Mouse (Mus musculus) adrenal gland, adult 8-10 months (tissue): ENCODE measurements around the gene Dnajb13. TPM values are rescaled to one million over a fixed set of nuclear protein-coding genes. Genes with fewer than 3 reads are reported as not detected.

Experiments
- DNase-seq: peaks from one replicate; pipeline ENCODE4 v3.0.0; 2022
- total RNA-seq, 4 experiments: library from RNA; stranded (reverse); gene quantifications; 2 replicates each; pipeline ENCODE4 v1.2.4; 2022

Gene Dnajb13
- total RNA-seq, result under 1 TPM; 0.20 to 0.89 (median 0.42) TPM

DNA sequence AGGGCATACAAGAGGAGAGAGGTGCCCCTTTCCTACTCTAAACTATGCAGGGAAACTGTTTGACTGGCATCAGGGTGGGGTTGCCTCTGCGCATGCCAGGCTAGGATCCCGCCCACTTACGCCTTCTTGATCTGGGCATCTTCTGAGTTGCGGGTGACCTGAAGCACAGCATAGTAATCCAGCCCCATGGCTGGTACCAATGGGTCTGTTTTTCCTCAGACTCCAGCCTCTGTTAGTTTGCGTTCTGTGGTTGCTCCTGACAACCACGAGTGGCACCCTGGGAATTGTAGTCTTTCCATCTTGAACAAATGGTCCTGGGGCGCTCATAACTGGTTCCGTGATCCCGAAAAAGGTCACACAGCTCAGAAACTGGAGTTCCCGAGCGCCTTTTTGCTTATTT, at the start of gene Dnajb13:
Dnajb13 (minus strand) TSS at position 388 of the 400 bp plus-strand sequence.
- no peak for DNase-seq

- no peak for DNase-seq
Measured at GRCm38 (mm10) chr7:100561861-100562587, 47.3 kb upstream of the Dnajb13 start.

DNA sequence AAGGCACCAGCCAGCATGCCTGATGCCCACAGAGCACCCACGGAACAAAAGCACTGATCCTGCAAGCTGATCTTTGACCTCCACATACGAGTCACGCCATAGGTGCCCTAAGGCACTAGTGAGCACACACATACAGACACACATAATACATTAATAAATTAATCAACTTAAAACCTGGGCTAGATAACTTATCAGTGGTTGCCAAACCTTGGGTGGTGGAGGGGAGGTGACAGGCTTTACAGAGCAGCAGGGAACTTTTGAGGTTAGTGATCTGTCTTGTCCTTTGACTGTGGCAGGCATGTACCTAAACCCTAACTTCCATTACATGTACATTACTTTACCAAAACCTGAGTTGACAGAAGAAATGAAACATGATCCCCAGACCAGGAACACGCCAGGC, 44.6 kb upstream of the Dnajb13 start:
- no peak for DNase-seq

- peak; percentile 18 for DNase-seq
Measured at GRCm38 (mm10) chr7:100557241-100557640, 42.5 kb upstream of the Dnajb13 start.

- no peak for DNase-seq
Measured at GRCm38 (mm10) chr7:100555431-100555951, 40.7 kb upstream of the Dnajb13 start.

DNA sequence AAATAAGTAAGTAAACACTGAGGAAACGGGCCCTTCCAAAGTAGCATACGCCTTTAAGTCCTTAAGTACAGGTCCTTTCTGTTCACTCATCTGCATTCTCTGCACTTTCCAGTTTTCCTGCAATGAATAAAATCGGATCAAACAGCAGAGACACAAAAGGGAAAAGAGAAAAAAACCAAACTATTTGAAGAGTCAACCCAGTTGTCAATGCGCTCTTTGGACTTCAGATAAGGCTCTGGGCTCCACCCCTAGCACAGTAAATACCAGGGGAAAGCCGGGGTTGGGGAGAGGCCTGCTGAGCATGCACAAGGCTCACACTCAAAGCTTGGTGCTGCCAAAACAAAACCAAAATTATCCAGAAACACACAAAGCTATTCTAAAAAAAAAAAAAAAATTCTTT, 40.2 kb upstream of the Dnajb13 start:
- no peak for DNase-seq

DNA sequence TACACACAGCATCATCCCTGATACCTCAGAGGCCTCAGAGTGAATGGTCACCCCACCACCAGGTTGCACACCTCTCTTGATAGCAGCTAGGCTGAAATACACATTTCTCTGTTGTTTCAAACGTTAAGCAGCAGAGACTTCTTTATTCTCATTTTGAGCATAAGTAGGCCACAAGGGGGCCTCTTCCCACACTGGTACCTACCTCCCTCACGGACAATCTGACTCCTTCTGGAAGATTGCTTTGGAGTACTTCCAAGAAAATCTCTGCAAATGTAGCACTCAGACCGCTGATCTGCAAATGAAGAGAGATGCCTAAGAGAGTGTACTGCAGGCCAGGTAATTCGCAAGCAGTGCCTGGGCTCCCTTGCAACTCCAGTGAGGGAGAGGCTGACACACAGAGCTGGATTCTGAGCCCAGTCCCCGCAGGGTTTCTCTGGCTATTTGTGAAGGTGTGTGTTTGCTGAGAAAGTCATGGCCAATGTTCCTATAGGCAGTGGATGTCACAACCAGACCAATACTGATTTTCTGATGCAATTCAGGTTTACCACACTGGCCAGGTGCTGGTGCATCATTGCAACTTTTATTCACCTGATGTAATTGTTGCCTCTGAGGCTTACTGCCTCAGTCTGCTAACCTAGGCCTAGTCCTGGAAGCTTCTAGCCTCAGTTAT, 35.7 kb upstream of the Dnajb13 start:
- DNase-seq, result no peak

GRCm38 (mm10) chr7:100549796-100550195, 35.0 kb upstream of the Dnajb13 start:
- DNase-seq, result no peak

GRCm38 (mm10) chr7:100547631-100548030, 32.9 kb upstream of the Dnajb13 start:
- DNase-seq, result peak; percentile 73

DNA sequence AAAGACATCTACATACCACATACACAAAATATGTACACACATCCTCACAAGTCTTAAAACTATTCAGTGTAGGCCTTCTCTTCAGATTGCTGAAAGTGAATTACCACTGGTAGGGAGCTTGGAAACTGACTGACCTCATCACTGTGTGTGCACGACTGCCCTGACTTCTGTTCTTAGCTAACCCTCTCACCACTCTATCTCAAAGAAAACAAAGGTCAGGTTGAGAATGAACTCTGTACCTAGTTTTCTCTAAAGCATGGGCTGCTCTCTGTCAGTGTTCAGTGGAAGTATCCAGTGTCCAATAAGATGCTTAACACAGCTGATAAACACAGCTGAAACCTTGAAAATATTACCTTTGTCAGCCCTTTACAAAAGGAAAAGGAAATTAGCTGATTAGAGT, 29.7 kb upstream of the Dnajb13 start:
- DNase-seq, result no peak

- DNase-seq, result no peak
Measured at GRCm38 (mm10) chr7:100539516-100539915, 24.8 kb upstream of the Dnajb13 start.

DNA sequence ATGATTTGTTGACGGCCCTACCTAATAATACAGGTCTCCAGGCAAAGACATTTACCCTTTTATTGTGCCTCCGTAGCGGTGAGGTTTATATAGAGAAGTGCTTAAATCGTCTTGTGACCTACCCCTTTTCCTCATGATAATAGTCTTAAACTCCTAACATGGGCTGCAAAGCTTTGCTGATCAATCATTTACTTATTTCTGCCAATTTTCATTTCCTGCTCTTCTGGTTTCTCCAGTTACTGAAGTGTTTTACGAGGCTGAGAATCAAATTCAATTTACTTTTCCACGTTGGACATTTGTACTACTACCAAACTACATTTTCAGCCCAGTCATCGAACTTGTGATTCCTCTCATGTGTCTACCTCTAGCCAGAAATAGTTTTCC, 22.8 kb upstream of the Dnajb13 start:
- no peak for DNase-seq

DNA sequence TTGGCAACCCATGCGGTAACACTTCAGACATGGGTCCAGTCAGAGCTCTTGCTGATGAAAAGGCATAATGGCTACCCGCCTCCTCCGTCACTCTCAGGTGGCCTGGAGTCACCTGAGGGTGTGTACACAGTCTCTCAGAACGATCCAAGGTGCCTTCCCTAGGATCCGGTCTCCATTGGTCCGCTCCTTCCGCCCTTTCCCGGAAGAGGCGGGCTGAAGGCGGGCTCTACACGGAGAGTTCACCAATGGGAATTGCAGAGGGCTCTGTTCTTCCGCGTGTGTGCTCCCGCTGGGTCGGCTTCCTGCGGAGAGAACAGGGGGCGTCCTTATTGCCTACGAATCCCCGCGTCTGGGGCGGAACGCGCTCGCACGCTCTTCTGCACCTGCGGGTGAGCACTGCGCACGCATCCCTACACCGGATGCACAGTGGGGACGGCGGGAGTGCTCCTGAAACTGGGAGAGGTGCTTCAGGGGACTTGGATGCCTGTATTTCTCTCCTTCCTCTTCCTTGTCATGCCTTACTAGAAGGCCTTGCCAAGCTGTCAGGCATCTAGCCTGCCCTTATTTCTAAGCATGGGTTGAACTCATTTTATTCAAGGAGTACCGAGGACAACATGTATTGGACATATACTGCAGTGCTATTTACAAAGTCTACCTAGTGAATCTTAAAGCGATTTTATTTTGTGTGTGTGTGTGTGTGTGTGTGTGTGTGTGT, 22.2 kb upstream of the Dnajb13 start, which contains the start of gene Coa4:
Coa4 (plus strand) TSS at position 268 of the 715 bp plus-strand sequence.
- DNase-seq, result peak; percentile 78

DNA sequence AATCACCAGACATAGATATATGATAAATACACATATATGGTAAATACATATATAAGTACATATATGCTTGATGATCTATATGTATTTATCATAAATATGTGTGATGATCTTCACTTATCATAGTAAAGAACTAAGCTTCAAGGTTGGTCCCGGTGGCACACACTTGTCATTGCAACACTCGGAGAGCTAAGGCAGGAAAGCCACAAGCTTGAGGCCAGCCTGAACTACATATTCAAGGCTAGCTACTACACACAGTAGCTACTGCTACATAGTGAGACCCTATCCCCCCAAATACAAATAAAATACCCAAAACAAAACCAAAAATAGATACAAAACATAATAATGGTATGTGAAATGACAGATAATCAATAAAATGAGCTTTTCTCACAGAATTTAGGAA, 21.1 kb upstream of the Dnajb13 start:
- DNase-seq, result no peak

- no peak for DNase-seq
Measured at GRCm38 (mm10) chr7:100534216-100534615, 19.5 kb upstream of the Dnajb13 start.

DNA sequence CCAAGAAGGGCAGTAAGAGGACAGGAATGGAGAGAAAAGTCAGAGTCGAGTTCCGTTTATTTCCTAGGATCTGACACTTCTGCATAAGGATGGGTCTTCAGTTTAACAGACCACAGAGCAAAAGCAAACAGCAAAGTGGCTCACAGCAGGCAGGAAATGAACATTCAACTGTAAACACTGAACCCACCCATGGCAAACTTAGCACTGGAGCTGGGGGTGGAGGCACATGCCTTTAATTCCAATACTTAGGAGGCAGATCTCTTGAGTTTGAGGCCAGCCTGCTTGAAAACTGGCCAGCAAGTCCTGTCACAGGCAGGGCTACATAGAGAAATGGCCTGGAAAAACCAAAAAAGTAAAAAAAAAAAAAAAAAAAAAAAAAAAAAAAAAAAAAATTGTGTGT, 18.7 kb upstream of the Dnajb13 start:
- DNase-seq, result no peak

DNA sequence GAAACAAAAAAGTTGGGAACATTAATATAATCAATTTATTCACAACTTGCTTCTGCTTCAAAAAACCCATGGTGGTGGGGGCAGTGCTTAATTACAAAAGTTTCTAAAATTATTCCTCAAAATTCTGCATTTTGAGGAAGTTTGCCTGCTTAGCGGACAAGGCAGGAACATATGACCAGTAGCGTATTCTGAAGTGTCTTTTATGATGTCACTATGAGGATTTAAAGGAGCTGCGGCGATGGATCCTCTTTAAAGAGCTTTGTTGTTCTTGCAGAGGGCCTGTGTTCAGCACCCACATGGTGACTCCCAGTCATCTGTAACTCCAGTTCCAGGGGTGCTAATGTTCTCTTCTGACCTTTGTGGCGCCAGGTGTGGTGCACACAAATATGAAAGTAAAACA, 16.0 kb upstream of the Dnajb13 start:
- no peak for DNase-seq

DNA sequence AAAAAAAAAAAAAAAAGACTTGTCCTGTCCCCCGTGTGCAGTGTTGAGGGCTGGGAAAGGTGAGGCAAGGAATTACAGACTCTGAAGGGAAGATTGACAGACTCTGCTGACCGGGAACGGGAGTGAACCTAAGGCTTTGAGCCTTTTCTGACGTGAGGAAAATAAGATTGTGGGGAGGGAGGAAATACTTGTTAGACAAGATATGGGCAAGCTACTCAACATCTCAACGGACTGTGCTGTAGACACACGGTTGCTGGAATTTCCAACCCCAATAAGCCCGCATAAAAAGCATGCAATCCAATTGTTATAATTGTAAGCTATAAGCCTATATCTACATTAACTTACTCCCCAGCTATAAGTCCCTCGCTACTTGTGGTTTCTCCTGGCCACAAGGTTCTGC, 9.9 kb upstream of the Dnajb13 start:
- no peak for DNase-seq

DNA sequence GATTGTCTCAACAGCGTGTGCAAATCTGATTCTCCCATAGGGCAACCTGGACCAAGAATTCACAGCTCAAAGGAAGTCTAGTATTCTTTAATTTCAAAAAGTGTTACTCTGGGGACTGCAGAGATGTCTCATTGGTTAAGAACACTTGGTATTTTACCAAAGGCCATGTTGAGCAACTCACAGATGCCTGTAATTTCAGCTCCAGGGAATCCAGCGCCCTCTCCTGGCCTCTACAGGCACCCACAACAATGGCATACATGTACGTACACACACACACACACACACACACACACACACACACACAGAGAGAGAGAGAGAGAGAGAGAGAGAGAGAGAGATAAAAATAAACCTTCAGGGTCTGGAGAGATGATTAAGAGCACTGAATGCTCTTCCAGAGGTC, 7.5 kb upstream of the Dnajb13 start:
- DNase-seq, result no peak

DNA sequence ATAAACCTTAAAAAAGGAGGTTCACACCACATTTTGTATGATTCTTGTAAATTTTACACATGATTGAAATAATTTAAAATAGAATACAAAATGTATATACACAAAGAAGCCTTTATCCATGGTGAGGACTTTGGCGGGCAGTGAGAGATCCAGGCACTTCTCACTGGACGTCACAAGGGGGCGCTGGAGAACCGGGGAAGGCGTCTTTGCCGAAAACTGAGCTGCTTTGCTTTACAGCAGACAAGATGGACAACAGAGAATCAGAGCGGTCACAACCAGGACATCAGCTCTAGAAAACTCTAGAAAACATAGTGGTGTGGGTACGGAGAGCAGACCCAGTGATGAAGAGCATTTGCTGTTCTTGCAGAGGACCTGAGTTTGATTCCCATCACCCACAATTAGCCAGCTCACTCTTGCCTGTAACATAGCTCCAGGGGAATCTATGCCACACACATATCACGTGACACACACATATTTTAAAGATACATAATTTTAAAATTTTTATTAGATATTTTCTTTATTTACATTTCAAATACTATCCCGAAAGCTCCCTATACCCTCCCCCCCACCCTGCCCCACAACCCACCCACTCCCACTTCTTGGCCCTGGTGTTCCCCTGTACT, 6.0 kb upstream of the Dnajb13 start:
- no peak for DNase-seq

GRCm38 (mm10) chr7:100520204-100520603, 5.4 kb upstream of the Dnajb13 start:
- no peak for DNase-seq

DNA sequence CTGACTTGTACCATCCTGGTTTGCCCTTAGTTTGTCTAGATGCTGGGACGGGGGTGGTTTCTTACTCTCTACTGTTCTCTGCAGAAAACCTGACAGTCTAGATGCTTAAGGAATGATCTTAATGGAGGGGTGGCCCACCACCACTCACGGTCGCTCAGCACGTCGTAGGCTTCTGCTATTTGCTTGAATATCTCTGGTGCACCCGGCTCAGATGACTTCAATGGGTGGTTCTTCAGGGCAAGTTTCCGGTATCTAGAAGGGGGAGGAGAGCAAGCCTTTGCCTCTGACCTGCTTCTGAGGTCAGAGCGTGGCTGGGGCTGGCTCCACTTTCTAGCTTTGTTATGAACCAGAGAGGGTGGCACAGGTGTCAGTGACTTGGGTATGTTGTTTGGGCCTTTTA, 3.2 kb downstream of the Dnajb13 start:
- DNase-seq, result no peak

DNA sequence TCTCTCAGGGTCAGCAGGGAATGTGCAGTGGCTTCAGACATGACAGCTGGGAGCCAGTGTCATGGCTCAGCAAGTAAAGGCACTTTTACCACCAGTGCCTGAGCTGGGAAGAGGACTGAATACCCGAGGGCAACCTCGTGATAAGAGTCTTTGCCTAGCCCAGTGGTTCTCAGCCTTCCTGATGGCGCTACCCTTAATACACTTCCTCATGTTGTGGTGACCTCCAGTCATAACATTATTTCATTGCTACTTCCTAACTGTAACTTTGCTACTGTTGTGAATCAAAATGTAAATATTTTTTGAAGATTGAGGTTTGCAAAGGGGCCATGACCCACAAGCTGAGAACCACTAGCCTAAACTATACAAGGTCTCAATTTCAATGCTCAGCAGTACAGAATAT, 6.1 kb downstream of the Dnajb13 start:
- no peak for DNase-seq
